Mouse (Mus musculus): ENCODE data around the gene Aurkb.

- TF ChIP-seq CTCF (IDR thresholded peaks at IDR 0.05) (no peak), POLR2A (IDR thresholded peaks at IDR 0.05; ENCODE audit: insufficient read depth, low read depth, low read length) (no peak)
Measured at GRCm38 (mm10) chr11:69010400-69011323, 34.8 kb upstream of the Aurkb start.

All from heart, adult 2 months (tissue).